Mouse (Mus musculus) right cerebral cortex, adult 18-20 months (tissue): ENCODE data around the gene Abhd12b.
"Not testable (repeated sequence)": the region's sequence is repeated elsewhere in the genome, so short reads cannot be mapped to it uniquely, and the experiment has no call there.

Source experiments
- DNase-seq: peaks from one replicate; pipeline ENCODE4 v3.0.0; 2022; ENCODE audit warnings: mixed read lengths

Gene Abhd12b

DNA sequence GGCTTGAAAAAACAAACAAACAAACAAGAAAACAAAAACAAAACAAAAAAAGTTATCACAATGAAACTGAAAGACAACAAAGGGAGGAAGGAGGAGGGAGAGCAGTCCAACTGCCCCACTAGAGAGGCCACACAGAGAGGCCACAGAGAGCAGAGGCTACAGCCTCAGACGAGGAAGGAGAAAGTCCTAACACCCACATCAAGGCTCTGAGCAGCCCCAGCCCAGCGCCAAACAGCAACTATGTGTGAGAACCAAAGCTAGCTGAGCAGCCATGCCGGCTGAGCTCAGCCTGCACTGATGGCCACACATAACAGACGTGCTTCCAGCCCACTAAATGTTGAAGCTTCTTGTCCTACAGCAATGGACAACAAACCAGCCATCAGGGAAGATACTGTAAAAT, 14.1 kb upstream of the Abhd12b start:
- no peak for DNase-seq

- DNase-seq: no peak
Measured at GRCm38 (mm10) chr12:70140542-70140941, 13.4 kb upstream of the Abhd12b start.

DNA sequence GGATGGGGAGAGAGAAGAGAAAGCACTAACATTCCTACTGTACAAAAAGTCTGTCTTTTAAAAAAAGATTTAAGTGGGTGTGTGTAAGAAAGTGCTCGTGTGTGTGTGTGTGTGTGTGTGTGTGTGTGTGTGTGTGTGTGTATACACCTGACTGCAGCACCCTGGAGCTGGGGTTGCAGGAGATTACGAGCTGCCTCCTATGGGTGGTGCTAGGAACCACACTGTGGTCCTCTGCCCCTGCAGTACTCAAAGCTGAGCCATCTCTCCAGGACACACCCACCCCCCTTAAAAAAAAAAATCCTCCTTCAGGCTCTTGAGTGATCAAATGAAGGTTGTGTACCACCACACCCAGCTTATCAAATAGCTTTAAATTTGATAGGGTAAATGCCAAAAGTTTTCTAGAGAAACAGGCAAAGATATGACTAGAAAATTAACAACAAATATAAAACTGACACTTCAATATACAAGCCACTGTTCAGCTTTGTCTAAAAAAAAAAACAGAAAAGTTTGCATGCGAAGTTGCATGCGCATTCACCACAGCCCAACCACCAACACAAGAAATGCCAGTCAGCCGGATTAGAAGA, 12.9 kb upstream of the Abhd12b start:
- DNase-seq: no peak

GRCm38 (mm10) chr12:70144106-70144587, 9.8 kb upstream of the Abhd12b start:
- DNase-seq: not testable (repeated sequence)

DNA sequence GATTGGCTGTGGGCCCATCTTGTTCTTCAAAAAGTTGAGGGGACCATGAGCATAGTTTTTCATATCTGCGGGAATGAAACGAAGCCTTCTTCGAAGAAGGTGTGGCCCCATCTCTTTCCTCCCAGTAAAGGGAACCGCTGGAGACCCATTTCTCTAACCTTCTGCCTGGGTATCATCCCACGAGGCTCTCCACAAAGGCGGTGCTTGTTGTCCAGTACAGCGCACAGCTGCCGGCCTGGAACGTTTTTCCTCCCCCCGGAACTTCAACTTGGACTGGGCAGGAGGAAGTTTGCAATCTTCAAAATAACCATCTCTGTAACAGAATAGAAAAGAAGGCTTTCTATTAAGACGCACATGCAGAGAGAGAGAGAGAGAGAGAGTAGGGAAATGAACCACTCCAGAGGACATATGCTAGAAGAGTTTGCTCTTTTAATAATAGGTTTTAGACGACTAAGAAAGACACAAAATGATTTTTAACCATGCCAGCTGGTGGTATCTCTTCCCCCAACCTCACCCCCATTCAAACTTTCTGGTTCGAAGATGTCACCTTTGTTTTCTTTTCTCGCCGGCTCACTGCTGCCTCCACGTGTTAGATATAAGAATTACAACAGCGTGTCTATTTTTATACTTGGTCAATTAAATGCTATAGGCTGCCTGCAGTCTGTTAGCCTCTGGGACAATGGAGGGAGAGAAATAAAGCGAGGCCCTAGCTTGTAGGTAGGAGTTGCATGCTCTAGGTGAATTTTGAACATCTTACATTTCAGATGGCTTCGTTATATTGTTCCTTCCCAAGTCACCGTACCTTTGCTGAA, 9.1 kb upstream of the Abhd12b start:
- DNase-seq: peak; percentile 44

- no peak for DNase-seq
Measured at GRCm38 (mm10) chr12:70145586-70145985, 8.4 kb upstream of the Abhd12b start.

DNA sequence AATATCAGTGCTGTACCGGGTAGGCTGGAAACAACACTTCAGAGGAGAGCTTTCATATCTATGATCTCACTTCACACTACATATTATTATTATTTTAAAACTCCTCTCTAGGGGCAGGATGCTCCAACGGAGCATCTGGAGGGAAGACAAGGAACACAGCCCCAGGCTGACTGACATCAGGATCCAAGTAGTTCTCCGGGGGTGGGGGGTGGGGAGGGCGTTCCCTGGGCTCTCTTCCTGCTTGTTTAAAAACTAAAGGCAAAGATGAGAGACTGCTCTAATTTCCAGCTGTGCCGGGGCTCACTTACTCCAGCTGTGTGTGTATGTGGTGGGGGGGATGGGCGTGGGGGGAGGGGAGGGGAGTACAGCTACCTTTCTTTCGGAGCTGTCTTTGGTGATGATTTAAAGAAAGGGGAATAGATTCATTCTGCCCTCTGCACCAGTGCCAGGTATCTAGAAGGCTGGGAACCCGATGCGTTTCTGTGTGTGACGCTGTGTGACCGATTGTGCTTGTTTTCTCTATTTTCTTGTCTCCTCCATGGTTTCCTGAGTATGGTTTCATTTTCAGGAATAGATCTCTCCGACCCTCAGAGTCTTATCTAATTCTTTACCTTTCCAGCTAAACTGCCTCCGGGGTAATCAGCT, 5.8 kb upstream of the Abhd12b start:
- no peak for DNase-seq

- no peak for DNase-seq
Measured at GRCm38 (mm10) chr12:70148631-70149265, 5.2 kb upstream of the Abhd12b start.

- DNase-seq: no peak
Measured at GRCm38 (mm10) chr12:70156222-70156621, 2.3 kb downstream of the Abhd12b start.

DNA sequence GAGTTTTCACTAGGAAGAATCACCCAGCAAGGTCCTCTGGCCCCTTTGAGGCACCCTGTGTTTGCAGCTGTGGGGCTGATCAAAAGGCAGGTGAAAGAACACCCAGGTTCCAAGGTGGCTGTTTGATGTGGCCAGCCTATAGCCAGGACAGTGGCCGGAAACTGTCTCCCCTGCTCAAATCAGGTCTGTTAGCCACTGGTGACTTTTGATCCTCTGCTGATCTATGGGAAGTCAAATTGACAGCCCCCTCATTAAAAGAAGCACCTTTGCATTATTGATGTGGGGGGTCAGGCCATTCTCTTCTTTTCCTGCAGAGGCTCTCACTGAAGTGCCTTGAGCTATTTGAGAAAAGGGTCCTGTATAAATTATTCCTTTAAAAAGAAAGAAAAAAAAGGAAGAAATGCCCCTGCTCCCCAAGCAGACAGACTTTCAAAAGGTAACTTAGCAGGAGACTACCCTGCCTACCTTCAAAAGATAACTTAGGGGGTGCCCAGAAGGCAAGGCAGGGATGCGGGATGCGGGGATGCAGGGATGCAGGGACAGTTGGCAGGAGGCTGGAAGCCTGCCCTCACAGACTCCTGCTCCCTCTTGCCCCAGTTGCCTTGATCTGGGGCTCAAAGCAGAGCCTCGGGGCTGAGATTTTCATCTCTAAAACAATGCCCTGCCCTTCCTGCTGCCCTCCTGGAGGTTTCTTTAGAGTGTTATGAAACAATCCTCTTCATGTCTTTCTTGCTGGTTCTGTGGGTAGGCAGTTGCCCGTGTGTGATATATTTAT, 3.5 kb downstream of the Abhd12b start:
- DNase-seq: no peak

DNA sequence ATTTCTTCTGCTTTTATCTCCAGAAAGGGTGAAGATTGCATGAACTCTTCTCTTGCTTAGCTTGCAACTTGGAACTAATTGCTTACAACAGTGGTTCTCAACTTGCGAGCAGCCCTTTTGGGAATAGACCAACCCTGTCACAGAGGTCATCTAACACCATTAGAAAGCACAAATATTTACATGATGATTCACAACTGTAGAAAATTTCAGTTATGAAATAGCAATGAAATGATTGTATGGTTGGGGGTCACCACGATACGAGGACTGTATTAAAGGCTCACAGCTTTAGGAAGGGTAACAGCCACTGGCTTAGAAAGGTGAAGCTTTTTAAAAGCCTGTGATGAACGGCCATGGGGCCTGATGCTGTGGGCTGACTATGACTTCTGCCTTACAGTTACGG, 7.1 kb downstream of the Abhd12b start:
- DNase-seq: no peak

DNA sequence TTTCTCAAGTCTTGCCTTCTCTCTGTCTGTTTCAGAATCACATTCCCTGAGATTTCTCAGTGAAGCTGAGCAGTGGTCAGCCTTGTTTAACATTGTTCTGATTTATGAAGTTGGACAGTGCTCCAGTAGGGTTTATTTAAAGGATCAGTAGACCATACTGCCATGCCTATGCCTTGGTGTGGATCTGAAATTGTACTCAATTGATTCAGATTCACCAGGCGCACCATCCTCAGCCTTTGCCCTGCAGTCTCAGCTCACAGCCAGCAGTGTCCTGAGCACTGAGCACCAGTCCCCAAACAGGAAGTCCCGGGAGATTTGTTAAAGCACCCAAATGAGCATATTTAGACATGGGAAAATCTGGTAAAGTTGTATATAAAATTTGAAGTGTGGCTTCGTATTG, 10.8 kb downstream of the Abhd12b start:
- DNase-seq: no peak

DNA sequence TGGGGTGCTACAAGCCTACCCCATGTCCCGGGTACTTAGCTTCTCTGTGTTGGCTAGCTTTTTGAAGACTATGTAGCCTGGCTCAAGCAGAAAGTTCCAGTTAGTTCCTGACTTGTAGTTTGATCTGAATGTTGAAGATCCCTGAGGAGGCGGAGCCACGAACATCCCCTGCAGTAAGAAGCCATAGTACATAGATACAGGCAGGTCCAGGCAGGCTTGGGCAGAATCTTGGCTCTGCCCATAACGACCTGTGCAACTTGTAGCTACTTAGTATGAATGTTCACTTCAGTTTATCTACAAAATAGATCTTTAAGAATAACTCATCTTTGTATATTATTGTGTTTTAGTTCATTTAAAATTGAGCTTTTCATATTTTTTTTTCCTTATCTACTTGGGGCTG, 14.0 kb downstream of the Abhd12b start:
- no peak for DNase-seq

GRCm38 (mm10) chr12:70169969-70170368, 16.0 kb downstream of the Abhd12b start:
- no peak for DNase-seq

DNA sequence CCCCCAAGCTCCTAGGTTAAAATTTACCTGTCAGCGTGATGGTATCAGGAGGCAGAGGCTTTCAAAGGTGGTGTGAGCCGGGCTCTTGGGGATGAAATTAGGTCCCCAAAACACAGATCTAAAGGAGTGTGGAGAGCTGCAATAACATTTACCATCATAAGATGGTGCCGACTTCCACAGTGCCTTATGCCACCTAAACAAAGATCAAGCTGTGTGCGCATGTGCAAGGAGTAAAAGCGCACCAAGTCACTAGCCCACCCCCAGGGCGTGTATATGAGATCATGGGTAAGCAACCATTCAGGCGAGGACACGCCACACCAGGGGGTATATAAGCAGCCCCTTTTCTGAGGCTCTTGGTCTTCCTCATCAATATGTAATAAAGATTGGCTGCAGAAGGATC, 29.6 kb downstream of the Abhd12b start:
- DNase-seq: not testable (repeated sequence)

- DNase-seq: no peak
Measured at GRCm38 (mm10) chr12:70184173-70184783, 30.3 kb downstream of the Abhd12b start.

DNA sequence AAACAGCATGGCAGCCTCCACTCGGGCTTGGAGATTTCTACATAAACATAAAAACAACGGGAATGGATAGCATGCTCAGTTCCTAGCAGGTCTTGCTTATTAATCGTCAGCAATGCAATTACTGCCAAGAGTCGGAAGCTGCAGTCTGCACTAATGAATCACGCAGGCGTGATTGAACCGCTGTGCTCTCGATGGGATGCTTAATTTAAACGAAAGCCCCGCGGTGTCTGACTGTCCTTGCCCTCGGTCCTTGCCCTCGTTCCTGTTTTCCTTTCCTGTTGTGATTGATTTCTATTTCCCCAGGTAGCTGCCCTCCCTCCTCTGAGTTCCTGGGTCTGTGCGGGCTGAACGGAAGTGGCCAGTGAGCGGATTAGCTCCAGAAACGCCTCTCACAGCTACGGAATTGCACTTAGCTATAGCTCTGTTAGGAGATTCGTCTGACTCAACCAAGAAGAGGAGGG, 38.4 kb downstream of the Abhd12b start:
- peak; percentile 19 for DNase-seq

DNA sequence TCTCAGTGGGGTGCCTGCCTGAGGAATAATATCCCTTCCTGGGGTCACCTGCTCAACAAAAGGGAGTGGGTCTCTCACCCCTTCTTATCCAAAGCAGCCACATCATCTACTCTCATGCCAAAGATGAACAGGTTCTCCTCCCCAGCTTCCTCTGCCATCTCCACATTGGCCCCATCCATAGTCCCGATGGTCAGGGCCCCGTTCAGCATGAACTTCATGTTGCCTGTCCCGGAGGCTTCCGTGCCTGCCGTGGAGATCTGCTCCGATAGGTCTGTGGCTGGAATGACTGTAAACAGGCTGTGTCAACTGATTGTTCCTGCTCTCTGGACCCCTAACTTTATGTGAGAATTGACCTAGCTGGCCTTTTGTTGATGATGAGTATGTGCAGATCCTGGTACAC, 41.5 kb downstream of the Abhd12b start:
- DNase-seq: no peak

DNA sequence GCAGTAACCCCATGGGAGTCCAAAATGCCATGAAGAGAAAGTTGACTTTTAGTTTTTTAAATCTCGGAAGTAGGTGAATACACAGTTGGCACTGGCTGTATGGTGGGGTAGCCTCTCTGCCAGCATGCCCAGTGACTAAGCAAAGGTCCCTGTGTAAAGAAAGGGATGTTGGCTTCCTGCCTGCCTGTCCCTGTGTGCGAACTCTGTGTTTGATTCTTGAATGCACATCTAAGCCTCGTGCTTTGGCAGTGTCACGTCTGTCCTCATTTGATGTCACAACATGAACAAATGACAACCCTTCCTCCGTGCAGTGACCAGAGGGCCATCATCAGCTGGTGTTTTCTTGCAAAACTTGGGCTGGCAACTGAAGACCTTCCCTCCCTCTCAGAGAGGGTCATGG, 42.4 kb downstream of the Abhd12b start:
- no peak for DNase-seq

GRCm38 (mm10) chr12:70201926-70202529, 48.1 kb downstream of the Abhd12b start:
- DNase-seq: no peak

DNA sequence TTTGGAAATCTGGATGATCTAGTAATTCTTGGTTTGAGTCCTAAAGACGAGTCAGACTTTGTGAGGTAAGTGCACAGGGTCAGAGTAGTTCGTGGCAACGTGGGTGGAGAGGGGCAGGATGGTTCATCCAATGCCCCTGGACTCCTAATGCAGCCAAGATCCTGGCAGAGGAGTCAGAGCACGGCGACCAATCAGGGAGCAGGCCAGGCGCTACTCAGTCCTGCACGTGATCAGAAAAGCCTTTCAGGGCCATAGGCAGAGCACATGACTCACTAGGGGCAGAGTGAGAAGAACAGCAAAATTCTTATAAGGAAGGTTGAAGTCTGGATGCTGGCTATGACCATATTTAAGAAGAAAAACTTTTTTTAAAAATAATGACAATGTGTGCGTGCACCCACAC, 50.5 kb downstream of the Abhd12b start:
- no peak for DNase-seq

- no peak for DNase-seq
Measured at GRCm38 (mm10) chr12:70208214-70208613, 54.3 kb downstream of the Abhd12b start.
